ENCODE assay signal across 18 mouse cellular contexts in the genomic region with DNA sequence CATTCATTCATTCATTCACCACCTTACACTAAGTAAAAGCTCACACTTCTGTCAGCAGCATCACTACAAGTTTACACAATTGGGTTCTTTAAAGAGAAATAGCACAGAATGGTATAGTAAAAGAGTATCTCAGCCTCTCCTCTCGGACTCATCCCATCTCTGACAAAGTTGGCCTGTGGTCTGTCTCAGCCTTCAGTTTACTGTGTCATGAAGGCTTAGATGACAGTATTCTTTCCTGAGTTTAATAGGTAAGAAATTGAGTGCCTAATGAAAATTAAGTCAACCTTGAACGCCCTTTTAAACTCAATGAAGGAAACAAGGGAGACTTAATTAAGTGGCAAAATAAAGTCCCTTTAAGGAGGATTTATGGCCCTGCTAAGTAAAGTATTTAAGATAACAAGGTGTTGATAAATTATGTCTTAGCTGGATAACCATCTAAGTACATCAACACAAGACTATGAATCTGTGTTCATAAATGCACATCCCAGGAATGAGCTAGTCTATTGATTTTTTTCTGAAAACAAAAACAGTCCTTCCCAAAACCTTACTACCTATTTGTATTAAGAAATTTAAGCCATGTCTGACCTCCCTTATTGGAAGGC.
"Had no signal": no experiment of that assay in that cellular context is flagged by ENCODE, and none has a peak within 500 bp of the region (broad histone marks: within the 10 kb centered on the region; RNA-seq: fewer than 3 reads in every experiment).

No protein-coding gene starts in this region.

- H3K9me3 ChIP-seq: lung, embryonic 15.5 days; midbrain, embryonic 13.5 days; midbrain, embryonic 15.5 days; neural tube, embryonic 12.5 days; stomach, embryonic 15.5 days had no signal

- H3K9ac ChIP-seq: liver, postnatal 0 days; lung, embryonic 15.5 days; midbrain, embryonic 13.5 days; midbrain, embryonic 15.5 days; neural tube, embryonic 12.5 days; stomach, embryonic 15.5 days had no signal

- H3K4me2 ChIP-seq: lung, embryonic 15.5 days; midbrain, embryonic 11.5 days; midbrain, embryonic 13.5 days; midbrain, embryonic 15.5 days; neural tube, embryonic 12.5 days; stomach, embryonic 15.5 days had no signal

- H3K36me3 ChIP-seq: lung, embryonic 15.5 days; midbrain, embryonic 13.5 days; midbrain, embryonic 15.5 days; neural tube, embryonic 12.5 days; stomach, embryonic 15.5 days had no signal

- H3K27ac ChIP-seq: lung, embryonic 15.5 days; macrophage; midbrain, embryonic 13.5 days; midbrain, embryonic 15.5 days; neural tube, embryonic 12.5 days; stomach, embryonic 15.5 days; stomach, postnatal 0 days had no signal

- ATAC-seq: liver, postnatal 0 days; lung, postnatal 0 days; midbrain, embryonic 13.5 days; midbrain, embryonic 15.5 days had no signal

- DNase-seq: liver, postnatal 0 days; lung, adult 2 months; lung, postnatal 14 days; lung, postnatal 36 days; right cerebral cortex, postnatal 14 days; thymus, adult 2 months; thymus, postnatal 25 days; thymus, postnatal 4 days had no signal

- H3K4me3 ChIP-seq: lung, embryonic 15.5 days; megakaryocyte, embryonic 14.5 days; midbrain, embryonic 13.5 days; midbrain, embryonic 15.5 days; neural tube, embryonic 12.5 days; stomach, embryonic 15.5 days had no signal

- H3K27me3 ChIP-seq: lung, embryonic 15.5 days; megakaryocyte, embryonic 14.5 days; midbrain, embryonic 13.5 days; midbrain, embryonic 15.5 days; neural tube, embryonic 12.5 days; stomach, embryonic 15.5 days had no signal

- H3K4me1 ChIP-seq: neural tube, embryonic 12.5 days; stomach, embryonic 15.5 days had no signal
